In genomic region chr9:61243289-61243688, GRCm38 (mm10) we compare ENCODE assay signal across 27 mouse cellular contexts.
"Had no signal": no experiment of that assay in that cellular context is flagged by ENCODE, and none has a peak within 500 bp of the region (broad histone marks: within the 10 kb centered on the region; RNA-seq: fewer than 3 reads in every experiment).

No protein-coding gene starts in this region.

- H3K9ac ChIP-seq: hindbrain, embryonic 12.5 days; hindbrain, embryonic 14.5 days; kidney, embryonic 15.5 days; limb, embryonic 12.5 days; liver, embryonic 13.5 days; liver, embryonic 15.5 days had no signal

- H3K9me3 ChIP-seq: hindbrain, embryonic 12.5 days; limb, embryonic 12.5 days; liver, embryonic 13.5 days; liver, embryonic 15.5 days had no signal

- H3K27ac ChIP-seq: heart, adult 2 months; hindbrain, embryonic 10.5 days; hindbrain, embryonic 12.5 days; hindbrain, embryonic 14.5 days; kidney, embryonic 15.5 days; kidney, postnatal 0 days; layer of hippocampus, adult 2 months; limb, embryonic 10.5 days; limb, embryonic 12.5 days; liver, embryonic 13.5 days; liver, embryonic 15.5 days had no signal

- DNase-seq: gastrocnemius, postnatal 14 days; gastrocnemius, postnatal 36 days; heart, adult 11 months; heart, adult 2 months; heart, postnatal 10 days; heart, postnatal 4 days; kidney, adult 11 months; kidney, adult 2 months; kidney, adult 9 months; kidney, postnatal 25 days; kidney, postnatal 4 days; layer of hippocampus, postnatal 36 days; liver; liver, embryonic 13.5 days had no signal

- H3K4me2 ChIP-seq: heart, embryonic 11.5 days; hindbrain, embryonic 12.5 days; hindbrain, embryonic 14.5 days; kidney, embryonic 15.5 days; limb, embryonic 12.5 days; liver, embryonic 11.5 days; liver, embryonic 13.5 days; liver, embryonic 15.5 days had no signal

- H3K36me3 ChIP-seq: hindbrain, embryonic 12.5 days; kidney, embryonic 15.5 days; limb, embryonic 10.5 days; limb, embryonic 12.5 days; liver, embryonic 13.5 days; liver, embryonic 15.5 days had no signal

- H3K4me1 ChIP-seq: limb, embryonic 10.5 days; liver, embryonic 13.5 days; liver, embryonic 15.5 days had no signal

- H3K27me3 ChIP-seq: liver, embryonic 13.5 days; liver, embryonic 15.5 days had no signal

- ATAC-seq: hindbrain, embryonic 16.5 days; intestine, embryonic 16.5 days had no signal

- H3K4me3 ChIP-seq: heart, adult 2 months; hindbrain, embryonic 10.5 days; hindbrain, embryonic 12.5 days; kidney, embryonic 15.5 days; layer of hippocampus, adult 2 months; limb, embryonic 10.5 days; limb, embryonic 12.5 days; liver, embryonic 13.5 days; liver, embryonic 15.5 days had no signal
